Mouse (Mus musculus): ENCODE data around the gene Hbb-bh1. TPM values are rescaled to one million over a fixed set of nuclear protein-coding genes. Genes with fewer than 3 reads are reported as not detected.
"Not testable (repeated sequence)": the region's sequence is repeated elsewhere in the genome, so short reads cannot be mapped to it uniquely, and the experiment has no call there.

The Hbb-bh1 gene
- polyA plus RNA-seq, 1 experiment from 2014 or later, result 1.1 TPM

GRCm38 (mm10) chr7:103840268-103840667, 2.7 kb downstream of the Hbb-bh1 start, which contains the start of gene Hbb-bh2:
Gene Hbb-bh2 (minus strand): TSS chr7:103840520.
- ATAC-seq (replicated peaks), result no peak
- H3K27ac ChIP-seq (replicated peaks), result no peak within 1 kb of the TSS
- H3K4me2 ChIP-seq (replicated peaks), result no peak within 1 kb of the TSS
- no peaks in the 10 kb centered on the region for H3K4me1 ChIP-seq
- H3K9ac ChIP-seq (replicated peaks), result no peak within 1 kb of the TSS
- H3K4me3 ChIP-seq, result no peak within 1 kb of the TSS
- no peaks in the 10 kb centered on the region for H3K9me3 ChIP-seq
- no peaks in the 10 kb centered on the region for H3K36me3 ChIP-seq
- WGBS, result 88% methylated on average over 3 of the region's 3 CpGs
- H3K27me3 ChIP-seq, result no peaks in the 10 kb centered on the region

- WGBS, result 92% methylated on average over 4 of the region's 4 CpGs
- H3K4me2 ChIP-seq (replicated peaks), result no peak within 1 kb of the TSS
Observed at GRCm38 (mm10) chr7:103827808-103828207, 15.2 kb downstream of the Hbb-bh1 start, which contains the start of gene Hbb-bs. Gene Hbb-bs (minus strand): TSS chr7:103828096.

GRCm38 (mm10) chr7:103827139-103827538, 15.8 kb downstream of the Hbb-bh1 start:
- not testable (repeated sequence) for H3K36me3 ChIP-seq; ATAC-seq (replicated peaks)
- no CpG with 5 or more reads among the region's 2 CpGs for WGBS

More at GRCm38 (mm10) chr7:103827808-103828207, 15.2 kb downstream of the Hbb-bh1 start, which contains the start of gene Hbb-bs:
- Histone ChIP-seq H3K9ac (replicated peaks) (no peak within 1 kb of the TSS), H3K4me1 (no peaks in the 10 kb centered on the region), H3K27ac (replicated peaks) (no peak within 1 kb of the TSS), H3K9me3 (no peaks in the 10 kb centered on the region), H3K27me3 (no peaks in the 10 kb centered on the region), H3K36me3 (no peaks in the 10 kb centered on the region), H3K4me3 (no peak within 1 kb of the TSS)
- no peak for ATAC-seq (replicated peaks)

GRCm38 (mm10) chr7:103826255-103826887, 16.6 kb downstream of the Hbb-bh1 start:
- H3K4me1 ChIP-seq, result no peaks in the 10 kb centered on the region
- WGBS, result 74% methylated on average over 3 of the region's 3 CpGs
- no peak for ATAC-seq (replicated peaks)

More at GRCm38 (mm10) chr7:103827139-103827538, 15.8 kb downstream of the Hbb-bh1 start:
- not testable (repeated sequence) for H3K4me2 ChIP-seq (replicated peaks); H3K27ac ChIP-seq (replicated peaks); H3K9ac ChIP-seq (replicated peaks); H3K4me1 ChIP-seq; H3K4me3 ChIP-seq; H3K9me3 ChIP-seq; H3K27me3 ChIP-seq

GRCm38 (mm10) chr7:103825536-103826254, 17.3 kb downstream of the Hbb-bh1 start:
- no peak overlapping the region for H3K4me2 ChIP-seq (replicated peaks)
- no peak for ATAC-seq (replicated peaks)

More at GRCm38 (mm10) chr7:103826255-103826887, 16.6 kb downstream of the Hbb-bh1 start:
- Histone ChIP-seq H3K36me3 (no peaks in the 10 kb centered on the region), H3K9me3 (no peaks in the 10 kb centered on the region), H3K27ac (replicated peaks) (no peak overlapping the region), H3K4me2 (replicated peaks) (no peak overlapping the region), H3K27me3 (no peaks in the 10 kb centered on the region), H3K4me3 (no peak overlapping the region), H3K9ac (replicated peaks) (no peak overlapping the region)

GRCm38 (mm10) chr7:103824597-103824996, 18.4 kb downstream of the Hbb-bh1 start:
- 83% methylated on average over 2 of the region's 2 CpGs for WGBS
- no peaks in the 10 kb centered on the region for H3K27me3 ChIP-seq
- no peak overlapping the region for H3K4me3 ChIP-seq
- ATAC-seq (replicated peaks), result no peak
- no peak overlapping the region for H3K27ac ChIP-seq (replicated peaks)
- no peaks in the 10 kb centered on the region for H3K4me1 ChIP-seq
- H3K9me3 ChIP-seq, result no peaks in the 10 kb centered on the region
- H3K36me3 ChIP-seq, result no peaks in the 10 kb centered on the region
- H3K4me2 ChIP-seq (replicated peaks), result no peak overlapping the region
- no peak overlapping the region for H3K9ac ChIP-seq (replicated peaks)

More at GRCm38 (mm10) chr7:103825536-103826254, 17.3 kb downstream of the Hbb-bh1 start:
- Histone ChIP-seq H3K27ac (replicated peaks) (no peak overlapping the region), H3K4me3 (no peak overlapping the region), H3K36me3 (no peaks in the 10 kb centered on the region), H3K9me3 (no peaks in the 10 kb centered on the region), H3K9ac (replicated peaks) (no peak overlapping the region), H3K27me3 (no peaks in the 10 kb centered on the region), H3K4me1 (no peaks in the 10 kb centered on the region)
- WGBS, result 91% methylated on average over 3 of the region's 3 CpGs

- not testable (repeated sequence) for H3K4me2 ChIP-seq (replicated peaks); H3K27ac ChIP-seq (replicated peaks); H3K9me3 ChIP-seq; H3K36me3 ChIP-seq; H3K4me3 ChIP-seq; H3K27me3 ChIP-seq; ATAC-seq (replicated peaks); H3K4me1 ChIP-seq; H3K9ac ChIP-seq (replicated peaks)
- 89% methylated on average over 1 of the region's 2 CpGs for WGBS
Observed at GRCm38 (mm10) chr7:103815085-103815484, 27.9 kb downstream of the Hbb-bh1 start.

GRCm38 (mm10) chr7:103813766-103814165, 29.2 kb downstream of the Hbb-bh1 start, which contains the start of gene Hbb-bt:
Gene Hbb-bt (minus strand): TSS chr7:103813996.
- WGBS, result 88% methylated on average over 3 of the region's 3 CpGs
- no peak for ATAC-seq (replicated peaks)
- no peak within 1 kb of the TSS for H3K9ac ChIP-seq (replicated peaks)
- H3K9me3 ChIP-seq, result no peaks in the 10 kb centered on the region
- H3K4me3 ChIP-seq, result no peak within 1 kb of the TSS
- H3K27me3 ChIP-seq, result no peaks in the 10 kb centered on the region
- no peak within 1 kb of the TSS for H3K4me2 ChIP-seq (replicated peaks)
- H3K36me3 ChIP-seq, result no peaks in the 10 kb centered on the region
- H3K27ac ChIP-seq (replicated peaks), result no peak within 1 kb of the TSS
- no peaks in the 10 kb centered on the region for H3K4me1 ChIP-seq

GRCm38 (mm10) chr7:103813152-103813551, 29.8 kb downstream of the Hbb-bh1 start:
- H3K9me3 ChIP-seq; H3K27ac ChIP-seq (replicated peaks); H3K36me3 ChIP-seq; H3K4me3 ChIP-seq; H3K4me2 ChIP-seq (replicated peaks); H3K9ac ChIP-seq (replicated peaks); ATAC-seq (replicated peaks); H3K4me1 ChIP-seq; H3K27me3 ChIP-seq: not testable (repeated sequence)
- no CpG with 5 or more reads among the region's 3 CpGs for WGBS

GRCm38 (mm10) chr7:103812174-103812573, 30.8 kb downstream of the Hbb-bh1 start:
- H3K4me1 ChIP-seq, result no peaks in the 10 kb centered on the region
- H3K9me3 ChIP-seq, result no peaks in the 10 kb centered on the region
- no peak overlapping the region for H3K4me3 ChIP-seq
- ATAC-seq (replicated peaks), result no peak
- 81% methylated on average over 1 of the region's 1 CpGs for WGBS
- H3K9ac ChIP-seq (replicated peaks), result no peak overlapping the region
- no peaks in the 10 kb centered on the region for H3K27me3 ChIP-seq
- no peaks in the 10 kb centered on the region for H3K36me3 ChIP-seq
- no peak overlapping the region for H3K4me2 ChIP-seq (replicated peaks)
- no peak overlapping the region for H3K27ac ChIP-seq (replicated peaks)

- ATAC-seq (replicated peaks), result no peak
- no peak overlapping the region for H3K27ac ChIP-seq (replicated peaks)
- H3K9me3 ChIP-seq, result no peaks in the 10 kb centered on the region
- no peaks in the 10 kb centered on the region for H3K36me3 ChIP-seq
- H3K4me3 ChIP-seq, result no peak overlapping the region
- H3K4me1 ChIP-seq, result no peaks in the 10 kb centered on the region
- no peak overlapping the region for H3K4me2 ChIP-seq (replicated peaks)
- H3K27me3 ChIP-seq, result no peaks in the 10 kb centered on the region
- no peak overlapping the region for H3K9ac ChIP-seq (replicated peaks)
- 79% methylated on average over 1 of the region's 1 CpGs for WGBS
Observed at GRCm38 (mm10) chr7:103811223-103811845, 31.6 kb downstream of the Hbb-bh1 start.

GRCm38 (mm10) chr7:103810746-103811145, 32.2 kb downstream of the Hbb-bh1 start:
- Histone ChIP-seq H3K4me2 (replicated peaks) (no peak overlapping the region), H3K9me3 (no peaks in the 10 kb centered on the region), H3K4me3 (no peak overlapping the region), H3K27me3 (no peaks in the 10 kb centered on the region), H3K27ac (replicated peaks) (no peak overlapping the region), H3K4me1 (no peaks in the 10 kb centered on the region), H3K36me3 (no peaks in the 10 kb centered on the region), H3K9ac (replicated peaks) (no peak overlapping the region)
- WGBS, result 82% methylated on average over 3 of the region's 3 CpGs
- no peak for ATAC-seq (replicated peaks)

Data from forebrain, embryonic 15.5 days (tissue).